Mouse (Mus musculus): ENCODE data around the gene Rdh16. TPM values are rescaled to one million over a fixed set of nuclear protein-coding genes. Genes with fewer than 3 reads are reported as not detected.
"Not testable (repeated sequence)": the region's sequence is repeated elsewhere in the genome, so short reads cannot be mapped to it uniquely, and the experiment has no call there.

Gene Rdh16
- total RNA-seq, 1 experiment from 2014 or later, result 0.12 TPM

- DNase-seq, result not testable (repeated sequence)
These were observed 33.2 kb downstream of the Rdh16 start for GRCm38 (mm10) chr10:127834186-127834585.

- DNase-seq, result no peak
These were observed 34.3 kb downstream of the Rdh16 start for GRCm38 (mm10) chr10:127835292-127835691.

GRCm38 (mm10) chr10:127837793-127838192, 36.8 kb downstream of the Rdh16 start:
- peak; percentile 33 for DNase-seq

GRCm38 (mm10) chr10:127838539-127838938, 37.6 kb downstream of the Rdh16 start:
- DNase-seq, result no peak

GRCm38 (mm10) chr10:127840776-127841175, 39.8 kb downstream of the Rdh16 start:
- DNase-seq, result no peak

GRCm38 (mm10) chr10:127845945-127846344, 45.0 kb downstream of the Rdh16 start:
- not testable (repeated sequence) for DNase-seq

- DNase-seq, result no peak
These were observed 47.1 kb downstream of the Rdh16 start for GRCm38 (mm10) chr10:127848089-127848488.

- no peak for DNase-seq
These were observed 48.7 kb downstream of the Rdh16 start, which contains the start of gene Rdh19 for GRCm38 (mm10) chr10:127849628-127850027. Rdh19 (plus strand) TSS chr10:127849928.

GRCm38 (mm10) chr10:127856376-127856775, 55.4 kb downstream of the Rdh16 start:
- DNase-seq, result no peak

- no peak for DNase-seq
These were observed 64.0 kb downstream of the Rdh16 start for GRCm38 (mm10) chr10:127864931-127865330.

GRCm38 (mm10) chr10:127866232-127866631, 65.3 kb downstream of the Rdh16 start, which contains the start of gene Rdh16f2:
Rdh16f2 (plus strand) TSS chr10:127866474.
- no peak for DNase-seq

- no peak for DNase-seq
These were observed 71.5 kb downstream of the Rdh16 start for GRCm38 (mm10) chr10:127872484-127872883.

GRCm38 (mm10) chr10:127877681-127878080, 76.7 kb downstream of the Rdh16 start:
- DNase-seq, result no peak

GRCm38 (mm10) chr10:127878262-127879057, 77.5 kb downstream of the Rdh16 start:
- DNase-seq, result no peak

- DNase-seq, result no peak
These were observed 78.3 kb downstream of the Rdh16 start for GRCm38 (mm10) chr10:127879155-127879688.

- no peak for DNase-seq
These were observed 80.1 kb downstream of the Rdh16 start for GRCm38 (mm10) chr10:127881041-127881440.

- no peak for DNase-seq
These were observed 85.6 kb downstream of the Rdh16 start for GRCm38 (mm10) chr10:127886551-127886950.

GRCm38 (mm10) chr10:127886971-127887370, 86.0 kb downstream of the Rdh16 start:
- no peak for DNase-seq

- no peak for DNase-seq
These were observed 87.7 kb downstream of the Rdh16 start, which contains the start of gene Rdh7 for GRCm38 (mm10) chr10:127888605-127889004. Rdh7 (minus strand) TSS chr10:127888817.

GRCm38 (mm10) chr10:127891481-127891880, 90.5 kb downstream of the Rdh16 start:
- no peak for DNase-seq

GRCm38 (mm10) chr10:127893163-127894022, 92.4 kb downstream of the Rdh16 start:
- DNase-seq, result not testable (repeated sequence)
